Mouse (Mus musculus): Measurements from ENCODE around the gene Nudt4. TPM values are rescaled to one million over a fixed set of nuclear protein-coding genes. Genes with fewer than 3 reads are reported as not detected.
A peak's percentile ranks its signal among the peaks of the same experiment; 100 is the strongest.

The Nudt4 gene
- polyA plus RNA-seq, 1 experiment from 2014 or later = 232 TPM

DNA sequence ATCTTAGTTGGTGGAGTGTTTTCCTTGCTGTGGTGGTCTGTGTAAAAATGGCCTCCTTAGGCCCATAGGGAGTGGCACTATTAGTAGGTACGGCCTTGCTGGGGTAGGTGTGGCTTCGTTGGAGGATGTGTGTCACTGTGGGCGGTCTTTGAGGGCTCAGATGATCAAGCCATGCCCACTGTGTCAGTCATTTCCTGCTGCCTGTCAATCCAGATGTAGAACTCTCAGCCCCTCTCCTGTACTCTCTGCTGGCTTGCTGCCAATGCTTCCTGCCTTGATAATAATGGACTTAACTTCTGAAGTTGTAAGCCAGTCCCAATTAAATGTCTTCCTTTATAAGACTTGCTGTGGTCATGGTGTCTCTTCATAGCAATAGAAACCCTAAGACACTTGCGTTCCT, 25.2 kb upstream of the Nudt4 start:
- no peaks in the 10 kb centered on the region for H3K9me3 ChIP-seq (replicated peaks; ENCODE audit: low read length)
- H3K4me3 ChIP-seq (replicated peaks; ENCODE audit: low read depth, low read length) = no peak overlapping the region
- TF ChIP-seq CTCF (IDR thresholded peaks at IDR 0.05; ENCODE audit: low read depth) = no peak
- 100% methylated on average over 4 of the region's 4 CpGs for WGBS
- ATAC-seq (replicated peaks; ENCODE audit: low FRiP score, low read depth) = no peak
- no peak for DNase-seq (ENCODE audit: low spot score)
- H3K9ac ChIP-seq (ENCODE audit: low read depth, low read length) = no peak overlapping the region
- no peaks in the 10 kb centered on the region for H3K27me3 ChIP-seq (ENCODE audit: insufficient read depth, low read length)
- H3K4me2 ChIP-seq (ENCODE audit: low read length) = no peak overlapping the region
- no peak overlapping the region for H3K27ac ChIP-seq
- H3K4me1 ChIP-seq (replicated peaks; ENCODE audit: insufficient read depth, low read length) = no peaks in the 10 kb centered on the region
- no peaks in the 10 kb centered on the region for H3K36me3 ChIP-seq (ENCODE audit: insufficient read depth, low read length)

DNA sequence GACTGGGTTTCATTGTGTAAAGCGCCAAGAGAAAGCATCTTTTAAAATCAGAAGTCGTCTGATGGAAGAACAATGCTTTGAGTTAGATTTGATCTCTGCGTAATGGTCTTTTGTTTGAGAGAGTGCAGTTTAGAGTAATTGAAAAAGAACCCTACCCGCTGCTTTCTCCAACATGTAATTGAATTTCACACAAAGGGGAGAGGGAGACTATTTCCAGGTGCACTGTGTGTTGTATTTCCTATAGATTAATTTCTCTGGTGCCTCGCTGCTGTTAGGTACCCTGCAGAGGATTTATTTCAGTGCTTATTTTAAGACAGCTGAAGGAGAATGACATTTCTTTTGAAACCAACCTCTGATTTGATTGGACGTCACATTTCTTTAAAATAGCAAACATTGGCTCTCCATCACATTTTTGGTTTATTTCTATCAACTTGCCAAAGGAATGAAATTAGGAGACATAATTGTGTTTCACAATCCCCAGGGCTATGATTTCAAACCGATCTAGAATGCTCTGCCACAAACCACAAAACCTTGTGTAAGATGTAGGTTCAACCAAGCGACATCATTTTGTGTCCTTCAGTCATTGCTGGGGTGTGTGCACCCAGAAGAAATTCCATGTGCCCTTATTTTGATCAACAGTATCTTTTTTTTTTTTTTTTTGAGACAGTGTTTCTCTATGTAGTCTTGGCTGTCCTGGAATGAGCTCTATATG, 23.7 kb upstream of the Nudt4 start:
- no peak overlapping the region for H3K4me3 ChIP-seq (replicated peaks; ENCODE audit: low read depth, low read length)
- no peaks in the 10 kb centered on the region for H3K4me1 ChIP-seq (replicated peaks; ENCODE audit: insufficient read depth, low read length)
- no peak overlapping the region for H3K27ac ChIP-seq
- no peak for TF ChIP-seq CTCF (IDR thresholded peaks at IDR 0.05; ENCODE audit: low read depth)
- H3K27me3 ChIP-seq (ENCODE audit: insufficient read depth, low read length) = no peaks in the 10 kb centered on the region
- no peaks in the 10 kb centered on the region for H3K9me3 ChIP-seq (replicated peaks; ENCODE audit: low read length)
- no peak overlapping the region for H3K9ac ChIP-seq (ENCODE audit: low read depth, low read length)
- no peak overlapping the region for H3K4me2 ChIP-seq (ENCODE audit: low read length)
- DNase-seq (ENCODE audit: low spot score) (no peak), ATAC-seq (replicated peaks; ENCODE audit: low FRiP score, low read depth) (no peak)
- 79% methylated on average over 8 of the region's 8 CpGs for WGBS
- H3K36me3 ChIP-seq (ENCODE audit: insufficient read depth, low read length) = no peaks in the 10 kb centered on the region

DNA sequence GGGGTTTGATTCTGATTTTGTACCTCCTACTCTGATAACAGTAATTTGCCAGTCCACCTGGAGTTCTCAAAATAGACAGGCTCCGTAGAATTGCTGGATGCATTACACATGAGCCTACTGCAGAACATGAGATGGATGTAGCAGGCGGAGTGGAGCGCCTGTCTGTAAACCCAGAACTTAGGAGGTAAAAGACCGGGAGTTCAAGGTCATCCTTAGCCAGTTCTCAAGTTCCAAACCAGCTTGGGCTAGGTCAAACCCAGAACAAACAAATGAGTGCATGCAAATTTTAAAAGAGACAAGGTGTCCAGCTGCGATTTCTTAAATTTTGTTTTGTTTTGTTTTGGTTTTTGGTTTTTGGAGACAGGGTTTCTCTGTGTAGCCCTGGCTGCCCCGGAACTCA, 21.6 kb upstream of the Nudt4 start:
- no peaks in the 10 kb centered on the region for H3K4me1 ChIP-seq (replicated peaks; ENCODE audit: insufficient read depth, low read length)
- WGBS = 68% methylated on average over 6 of the region's 6 CpGs
- H3K36me3 ChIP-seq (ENCODE audit: insufficient read depth, low read length) = no peaks in the 10 kb centered on the region
- H3K4me3 ChIP-seq (replicated peaks; ENCODE audit: low read depth, low read length) = no peak overlapping the region
- H3K27ac ChIP-seq = no peak overlapping the region
- TF ChIP-seq CTCF (IDR thresholded peaks at IDR 0.05; ENCODE audit: low read depth) = no peak
- no peaks in the 10 kb centered on the region for H3K9me3 ChIP-seq (replicated peaks; ENCODE audit: low read length)
- H3K27me3 ChIP-seq (ENCODE audit: insufficient read depth, low read length) = no peaks in the 10 kb centered on the region
- ATAC-seq (replicated peaks; ENCODE audit: low FRiP score, low read depth) (no peak), DNase-seq (ENCODE audit: low spot score) (no peak)
- H3K4me2 ChIP-seq (ENCODE audit: low read length) = no peak overlapping the region
- no peak overlapping the region for H3K9ac ChIP-seq (ENCODE audit: low read depth, low read length)

DNA sequence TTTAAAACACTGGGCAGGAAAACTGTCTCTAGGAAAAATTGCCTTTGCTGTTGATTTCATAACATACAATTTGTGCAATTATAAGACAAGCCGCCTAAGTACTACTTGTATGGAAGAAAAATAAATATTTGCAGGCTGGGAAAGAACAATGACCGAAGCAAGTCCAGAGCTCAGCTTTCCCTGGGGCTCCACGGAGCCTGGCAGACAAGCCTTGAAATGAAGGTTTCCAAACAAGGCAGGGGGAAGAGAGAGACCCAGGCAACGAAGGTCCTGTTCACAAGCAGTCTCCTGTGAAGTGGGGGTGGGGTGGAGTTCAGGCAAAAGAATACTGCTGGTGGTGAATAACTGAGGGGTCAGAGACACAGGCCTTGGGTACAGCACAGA, 13.6 kb upstream of the Nudt4 start:
- WGBS = 27% methylated on average over 4 of the region's 4 CpGs
- Histone ChIP-seq H3K9me3 (replicated peaks; ENCODE audit: low read length) (no peaks in the 10 kb centered on the region), H3K4me1 (replicated peaks; ENCODE audit: insufficient read depth, low read length) (no peaks in the 10 kb centered on the region), H3K27me3 (ENCODE audit: insufficient read depth, low read length) (no peaks in the 10 kb centered on the region), H3K4me2 (ENCODE audit: low read length) (no peak overlapping the region), H3K4me3 (replicated peaks; ENCODE audit: low read depth, low read length) (no peak overlapping the region), H3K9ac (ENCODE audit: low read depth, low read length) (no peak overlapping the region), H3K27ac (peak overlapping the region; percentile 2; the same call in 1 of the 2 replicates), H3K36me3 (ENCODE audit: insufficient read depth, low read length) (no peaks in the 10 kb centered on the region)
- no peak for DNase-seq (ENCODE audit: low spot score)
- ATAC-seq (replicated peaks; ENCODE audit: low FRiP score, low read depth) = no peak
- TF ChIP-seq CTCF (IDR thresholded peaks at IDR 0.05; ENCODE audit: low read depth) = no peak

DNA sequence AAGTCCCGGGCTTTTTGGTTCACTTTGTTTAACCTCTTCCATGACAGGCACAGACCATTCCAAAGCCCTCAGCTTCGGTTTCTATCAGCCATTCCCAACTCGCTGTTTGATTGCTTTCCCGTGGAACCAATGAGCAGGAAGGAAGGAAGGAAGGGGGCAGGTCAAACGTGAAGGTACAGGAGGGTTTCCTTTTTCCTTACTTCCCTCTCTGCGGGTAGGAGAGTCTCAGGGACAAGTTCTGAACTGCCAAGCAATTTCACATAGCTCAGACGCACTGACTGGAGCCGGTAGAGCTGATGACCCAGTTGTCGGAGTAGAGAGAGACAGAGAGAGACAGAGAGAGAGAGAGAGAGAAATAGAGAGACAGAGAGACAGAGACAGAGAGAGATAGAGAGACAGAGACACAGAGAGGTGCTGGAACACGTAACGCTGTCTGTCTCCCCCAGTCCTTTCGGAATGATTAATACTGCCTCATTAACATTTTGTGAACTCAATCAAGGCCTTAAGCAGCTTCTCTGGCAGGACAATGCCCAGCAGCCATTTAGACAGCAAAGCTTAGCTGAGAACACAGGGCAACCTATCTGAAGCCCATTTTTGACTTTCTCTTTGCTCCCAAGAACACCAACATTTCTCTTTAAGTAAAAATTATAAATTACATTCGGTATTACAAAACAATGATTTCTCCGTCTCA, 13.1 kb upstream of the Nudt4 start:
- no peaks in the 10 kb centered on the region for H3K9me3 ChIP-seq (replicated peaks; ENCODE audit: low read length)
- no peak for TF ChIP-seq CTCF (IDR thresholded peaks at IDR 0.05; ENCODE audit: low read depth)
- no peaks in the 10 kb centered on the region for H3K4me1 ChIP-seq (replicated peaks; ENCODE audit: insufficient read depth, low read length)
- DNase-seq (ENCODE audit: low spot score) = peak; percentile 37
- no peaks in the 10 kb centered on the region for H3K36me3 ChIP-seq (ENCODE audit: insufficient read depth, low read length)
- H3K4me3 ChIP-seq (replicated peaks; ENCODE audit: low read depth, low read length) = no peak overlapping the region
- peak overlapping the region; percentile 2; the same call in 1 of the 2 replicates for H3K27ac ChIP-seq
- H3K9ac ChIP-seq (ENCODE audit: low read depth, low read length) = no peak overlapping the region
- H3K4me2 ChIP-seq (ENCODE audit: low read length) = peak overlapping the region; percentile 10; the same call in 1 of the 2 replicates
- no peak; the same call in 1 of the 2 replicates for ATAC-seq (replicated peaks; ENCODE audit: low FRiP score, low read depth)
- no peaks in the 10 kb centered on the region for H3K27me3 ChIP-seq (ENCODE audit: insufficient read depth, low read length)
- WGBS = 49% methylated on average over 14 of the region's 14 CpGs

DNA sequence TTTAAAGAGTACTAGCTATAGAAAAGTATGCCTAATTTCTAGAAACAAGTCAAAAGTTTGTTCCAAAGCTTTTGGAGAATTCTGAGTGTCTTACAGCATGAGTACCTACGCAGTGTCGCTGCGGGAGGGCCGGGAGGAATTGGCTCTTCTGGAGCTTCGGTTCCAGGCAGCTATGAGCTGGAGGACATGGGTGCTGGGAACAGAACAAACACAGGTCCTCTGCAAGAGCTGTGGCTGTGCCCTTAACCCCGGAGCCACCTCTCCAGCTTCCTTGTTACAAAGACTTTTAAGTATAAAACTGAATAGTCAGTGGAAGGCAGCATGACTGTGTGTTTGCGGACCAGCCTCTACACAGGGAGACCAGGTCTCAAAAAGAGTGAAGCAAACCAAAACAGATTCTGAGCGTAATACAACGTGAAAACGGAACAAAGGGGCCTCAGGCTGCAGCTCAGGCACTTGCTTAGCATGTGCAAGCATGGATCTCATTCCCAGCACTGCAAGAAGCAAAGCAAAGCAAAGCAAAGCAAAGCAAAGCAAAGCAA, 12.0 kb upstream of the Nudt4 start:
- Histone ChIP-seq H3K4me2 (ENCODE audit: low read length) (no peak overlapping the region), H3K9ac (ENCODE audit: low read depth, low read length) (no peak overlapping the region), H3K4me1 (replicated peaks; ENCODE audit: insufficient read depth, low read length) (no peaks in the 10 kb centered on the region), H3K9me3 (replicated peaks; ENCODE audit: low read length) (no peaks in the 10 kb centered on the region), H3K27ac (no peak overlapping the region), H3K27me3 (ENCODE audit: insufficient read depth, low read length) (no peaks in the 10 kb centered on the region), H3K36me3 (ENCODE audit: insufficient read depth, low read length) (no peaks in the 10 kb centered on the region), H3K4me3 (replicated peaks; ENCODE audit: low read depth, low read length) (no peak overlapping the region)
- TF ChIP-seq CTCF (IDR thresholded peaks at IDR 0.05; ENCODE audit: low read depth) = no peak
- ATAC-seq (replicated peaks; ENCODE audit: low FRiP score, low read depth) (no peak), DNase-seq (ENCODE audit: low spot score) (no peak)
- 81% methylated on average over 10 of the region's 10 CpGs for WGBS
